Mouse (Mus musculus) testis, adult 2 months (tissue): Measurements from ENCODE around the gene Pfkfb3.

ENCODE experiments used
- CTCF ChIP-seq: fragments of 200-500 bp; IDR thresholded peaks from 2 replicates; pipeline ENCODE4 v1.5.1; 2012; ENCODE audit warnings: low read depth, mild to moderate bottlenecking, inconsistent platforms, low read length, moderate library complexity; ENCODE audit not compliant: control insufficient read depth, insufficient read depth, insufficient replicate concordance
- POLR2A ChIP-seq: fragments of 200-500 bp; IDR thresholded peaks from 2 replicates; pipeline ENCODE4 v1.6.1; 2012; ENCODE audit warnings: low read depth, mild to moderate bottlenecking, inconsistent platforms, low read length, moderate library complexity; ENCODE audit not compliant: control insufficient read depth

GRCm38 (mm10) chr2:11597906-11598305 is 44.0 kb upstream of the Pfkfb3 start:
- TF ChIP-seq CTCF (no peak), POLR2A (no peak)
